Comparison of ENCODE assay signal across 20 mouse cellular contexts in genomic region chr10:80502291-80502690, GRCm38 (mm10). TPM values are rescaled to one million over a fixed set of nuclear protein-coding genes. Genes with fewer than 3 reads are reported as not detected.
"Had no signal": no experiment of that assay in that cellular context is flagged by ENCODE, and none has a peak within 500 bp of the region (broad histone marks: within the 10 kb centered on the region; RNA-seq: fewer than 3 reads in every experiment).

No protein-coding gene starts in this region.

- H3K36me3 ChIP-seq: limb, embryonic 13.5 days; midbrain, embryonic 15.5 days had no signal

- H3K9ac ChIP-seq: limb, embryonic 13.5 days; liver, embryonic 14.5 days; midbrain, embryonic 15.5 days had no signal

- H3K4me2 ChIP-seq: limb, embryonic 13.5 days; midbrain, embryonic 15.5 days had no signal

- DNase-seq: kidney, adult 11 months; kidney, adult 9 months; kidney, postnatal 36 days; layer of hippocampus, adult 9-11 months; layer of hippocampus, postnatal 36 days; lung, adult 18-20 months; retina, postnatal 1 day; right cerebral cortex, postnatal 4 days; spleen, adult 18-20 months; thymus, adult 18-20 months; thymus, postnatal 14 days had no signal

- H3K27ac ChIP-seq: kidney, postnatal 0 days; limb, embryonic 13.5 days; liver, embryonic 14.5 days; midbrain, embryonic 15.5 days had no signal

- ATAC-seq: midbrain, embryonic 15.5 days had no signal

- H3K4me3 ChIP-seq: limb, embryonic 13.5 days; midbrain, embryonic 15.5 days had no signal

- H3K9me3 ChIP-seq: limb, embryonic 13.5 days; midbrain, embryonic 15.5 days had no signal

RNA-seq across cellular contexts. Expression of gene Onecut3, which starts 7.7 kb away (rescaled TPM):
- total RNA-seq: left cerebral cortex, adult 8-10 months; left cerebral cortex, postnatal 25 days; liver, adult 2 months; megakaryocyte-erythroid progenitor cell, adult 5-6 weeks had no signal
- polyA plus RNA-seq: kidney, postnatal 0 days; limb, embryonic 13.5 days; liver, adult 2 months; lung, embryonic 16.5 days had no signal

RNA-seq across cellular contexts. Expression of gene Atp8b3, which starts 36.6 kb away (rescaled TPM):
- total RNA-seq: liver, adult 2 months; megakaryocyte-erythroid progenitor cell, adult 5-6 weeks had no signal
- polyA plus RNA-seq: liver, adult 2 months had no signal
